Mouse (Mus musculus) heart, embryonic 12.5 days (tissue): ENCODE data around the gene Orai1. TPM values are rescaled to one million over a fixed set of nuclear protein-coding genes. Genes with fewer than 3 reads are reported as not detected.
"Not testable (repeated sequence)": the region's sequence is repeated elsewhere in the genome, so short reads cannot be mapped to it uniquely, and the experiment has no call there.

Experiments
- ATAC-seq: fragments of 200-750 bp; cut with Nextera tagmentation; 2 replicates; pipeline ENCODE4 v1.8.0; 2017; ENCODE audit warnings: moderate TSS enrichment, moderate library complexity; ENCODE audit not compliant: insufficient number of reproducible peaks, low FRiP score
- H3K27ac ChIP-seq: fragments of 300-500 bp; sonication (generic); 2 replicates; pipeline ENCODE4 v1.5.1; 2016; ENCODE audit warnings: mild to moderate bottlenecking, moderate library complexity; ENCODE audit not compliant: poor library complexity, severe bottlenecking
- H3K27me3 ChIP-seq: fragments of 300-500 bp; sonication (generic); replicated peaks from 2 replicates; pipeline ENCODE4 v1.6.1; 2016; ENCODE audit warnings: mild to moderate bottlenecking, moderate library complexity
- H3K36me3 ChIP-seq: fragments of 300-500 bp; sonication (generic); 2 replicates; pipeline ENCODE4 v1.6.1; 2016; ENCODE audit warnings: mild to moderate bottlenecking, moderate library complexity
- H3K4me1 ChIP-seq: fragments of 300-500 bp; sonication (generic); replicated peaks from 2 replicates; pipeline ENCODE4 v1.6.1; 2016; ENCODE audit warnings: mild to moderate bottlenecking
- H3K4me2 ChIP-seq: fragments of 300-500 bp; sonication (generic); 2 replicates; pipeline ENCODE4 v1.6.1; 2016; ENCODE audit warnings: mild to moderate bottlenecking, moderate library complexity
- H3K4me3 ChIP-seq: fragments of 300-500 bp; sonication (generic); 2 replicates; pipeline ENCODE4 v1.5.1; 2016; ENCODE audit warnings: mild to moderate bottlenecking
- H3K9ac ChIP-seq: fragments of 300-500 bp; sonication (generic); 2 replicates; pipeline ENCODE4 v1.6.1; 2016; ENCODE audit warnings: mild to moderate bottlenecking, moderate library complexity
- H3K9me3 ChIP-seq: fragments of 300-500 bp; sonication (generic); replicated peaks from 2 replicates; pipeline ENCODE4 v1.6.1; 2016; ENCODE audit warnings: mild to moderate bottlenecking, moderate library complexity
- WGBS: fragments of 180-500 bp; shearing (Covaris S2); methylation state at CpG from one replicate; pipeline ENCODE4 v1.1.7; 2016; 5-methylcytosine and 5-hydroxymethylcytosine counted together
- polyA plus RNA-seq: library from polyadenylated mRNA; unstranded; fragments of >200 nt; fragmentation: Nextera tagmentation; extraction: Ambion mirVana; gene quantifications from 2 replicates; pipeline ENCODE4 v1.2.1, GENCODE M21; 2016

Orai1 gene
- polyA plus RNA-seq = 22.8 and 23.3 TPM in 2 replicates

DNA sequence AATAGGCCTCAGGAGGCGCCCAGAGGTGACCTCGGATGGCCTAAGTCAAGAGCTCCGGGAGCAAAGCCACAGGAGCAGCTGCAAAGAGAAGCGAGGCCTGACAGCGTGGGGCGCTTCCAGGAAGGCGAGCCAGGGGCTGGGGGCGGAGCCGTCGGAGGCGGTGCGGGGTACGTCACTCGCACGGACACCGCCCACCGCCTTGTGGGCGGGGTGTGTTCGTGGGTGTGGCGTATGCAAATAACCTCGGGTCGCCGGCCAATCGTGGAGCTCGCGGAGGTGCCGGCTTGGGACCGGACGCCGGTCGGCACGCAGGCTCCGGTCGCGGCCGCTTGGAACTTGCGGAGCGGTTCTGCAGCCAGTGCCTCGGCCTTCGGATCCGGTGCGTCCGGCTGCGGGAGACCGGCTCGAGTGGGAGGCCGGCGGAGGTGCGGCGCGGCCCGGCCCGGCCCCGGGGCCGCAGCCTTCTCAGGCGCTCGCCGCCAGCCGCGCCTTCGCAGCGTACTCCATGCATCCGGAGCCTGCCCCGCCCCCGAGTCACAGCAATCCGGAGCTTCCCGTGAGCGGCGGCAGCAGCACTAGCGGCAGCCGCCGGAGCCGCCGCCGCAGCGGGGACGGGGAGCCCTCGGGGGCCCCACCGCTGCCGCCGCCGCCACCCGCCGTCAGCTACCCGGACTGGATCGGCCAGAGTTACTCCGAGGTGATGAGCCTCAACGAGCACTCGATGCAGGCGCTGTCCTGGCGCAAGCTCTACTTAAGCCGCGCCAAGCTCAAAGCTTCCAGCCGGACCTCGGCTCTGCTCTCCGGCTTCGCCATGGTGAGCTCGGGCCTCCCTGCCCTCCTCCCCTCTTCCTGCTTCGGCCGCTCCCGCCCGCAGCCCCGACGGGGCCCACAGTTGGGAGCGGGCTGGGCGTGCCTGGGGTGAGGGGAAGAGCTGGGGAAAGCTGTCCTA is at the start of gene Orai1:
Gene Orai1 (plus strand): TSS at position 322 of the 949 bp plus-strand sequence.
- Histone ChIP-seq H3K4me2 (peak within 1 kb of the TSS; percentile 79), H3K36me3 (peaks cover 10% of the 10 kb centered on the region), H3K27me3 (no peaks in the 10 kb centered on the region), H3K4me3 (peak within 1 kb of the TSS; percentile 82), H3K9ac (peak within 1 kb of the TSS; percentile 79), H3K4me1 (peaks cover 50% of the 10 kb centered on the region), H3K27ac (peak within 1 kb of the TSS; percentile 97), H3K9me3 (no peaks in the 10 kb centered on the region)
- under 1% methylated on average over 102 of the region's 106 CpGs for WGBS
- ATAC-seq = peak; percentile 97

DNA sequence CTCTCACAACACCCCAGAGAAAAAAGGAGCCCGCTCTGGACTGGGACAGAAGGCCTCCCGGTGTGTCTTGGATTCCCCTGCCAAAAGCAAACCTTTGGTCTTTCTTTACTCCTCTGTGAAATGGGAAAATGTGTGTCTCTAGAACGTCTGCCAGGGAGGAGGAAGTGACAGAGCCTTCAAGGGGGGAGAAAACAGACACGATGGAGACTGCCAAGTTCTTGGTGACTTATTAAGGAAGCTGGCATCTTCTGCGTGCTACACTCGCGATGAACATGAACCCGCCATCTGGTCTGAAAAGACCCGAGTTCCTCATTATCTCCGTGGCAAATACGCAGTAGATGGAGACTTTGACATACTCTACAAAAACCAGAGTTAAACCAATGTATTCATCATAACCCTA is 49.4 kb upstream of the Orai1 start:
- no peak overlapping the region for H3K4me2 ChIP-seq
- no peak overlapping the region for H3K9ac ChIP-seq
- ATAC-seq = no peak
- peaks cover 7% of the 10 kb centered on the region; the same call in 1 of the 2 replicates for H3K36me3 ChIP-seq
- H3K27ac ChIP-seq = no peak overlapping the region
- H3K9me3 ChIP-seq = no peaks in the 10 kb centered on the region
- no peak overlapping the region for H3K4me3 ChIP-seq
- no peaks in the 10 kb centered on the region for H3K27me3 ChIP-seq
- H3K4me1 ChIP-seq = peaks cover 2% of the 10 kb centered on the region; the same call in 1 of the 2 replicates
- 86% methylated on average over 11 of the region's 11 CpGs for WGBS

DNA sequence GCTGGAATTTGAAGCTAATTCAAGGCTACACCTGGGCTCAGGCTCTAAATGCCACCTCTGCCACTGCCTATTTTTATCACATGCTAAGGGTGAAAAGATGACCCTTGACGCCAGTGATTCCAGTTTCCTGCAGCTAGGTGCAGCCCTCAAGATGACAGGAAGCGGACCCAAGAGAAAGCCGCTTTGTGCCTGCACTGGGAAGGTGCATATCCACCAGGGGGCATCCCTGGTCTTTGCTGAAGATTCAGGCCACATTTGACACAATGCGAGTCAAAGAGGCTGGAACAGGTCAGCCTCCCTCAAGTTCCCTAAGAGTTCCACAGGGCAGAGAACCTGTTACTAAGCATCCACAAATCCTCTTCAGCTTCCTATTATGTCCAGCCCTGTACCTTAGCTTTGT is 46.6 kb upstream of the Orai1 start:
- Histone ChIP-seq H3K9me3 (no peaks in the 10 kb centered on the region), H3K4me2 (no peak overlapping the region), H3K27me3 (no peaks in the 10 kb centered on the region), H3K9ac (no peak overlapping the region), H3K36me3 (no peaks in the 10 kb centered on the region), H3K4me1 (no peaks in the 10 kb centered on the region), H3K27ac (no peak overlapping the region), H3K4me3 (no peak overlapping the region)
- WGBS = 26% methylated on average over 4 of the region's 4 CpGs
- ATAC-seq = 0 out of 2 replicates have a peak, but pooled peaks have one; percentile 51

DNA sequence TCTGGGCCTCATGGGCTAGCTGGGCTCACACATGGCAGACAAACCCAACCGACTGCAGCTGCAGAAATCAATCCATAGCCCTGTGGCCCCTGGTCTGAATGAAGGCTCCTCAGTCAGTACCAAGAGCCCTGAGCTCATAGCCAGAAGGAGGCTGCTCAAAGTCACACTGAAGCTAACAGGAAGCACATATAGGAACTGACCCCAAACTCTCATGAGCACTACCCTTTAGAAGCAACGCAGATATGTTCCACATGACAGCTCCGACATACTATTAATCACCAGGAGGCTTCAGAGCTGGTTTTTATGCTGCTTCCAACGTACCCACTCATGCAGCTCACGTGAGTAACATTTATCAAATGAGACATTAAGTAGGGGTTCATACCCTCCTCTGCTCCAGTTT is 44.8 kb upstream of the Orai1 start:
- Histone ChIP-seq H3K9ac (no peak overlapping the region), H3K27me3 (no peaks in the 10 kb centered on the region), H3K9me3 (no peaks in the 10 kb centered on the region), H3K4me1 (no peaks in the 10 kb centered on the region), H3K36me3 (no peaks in the 10 kb centered on the region), H3K4me3 (no peak overlapping the region), H3K4me2 (no peak overlapping the region), H3K27ac (no peak overlapping the region)
- ATAC-seq = no peak
- WGBS = 74% methylated on average over 5 of the region's 5 CpGs

DNA sequence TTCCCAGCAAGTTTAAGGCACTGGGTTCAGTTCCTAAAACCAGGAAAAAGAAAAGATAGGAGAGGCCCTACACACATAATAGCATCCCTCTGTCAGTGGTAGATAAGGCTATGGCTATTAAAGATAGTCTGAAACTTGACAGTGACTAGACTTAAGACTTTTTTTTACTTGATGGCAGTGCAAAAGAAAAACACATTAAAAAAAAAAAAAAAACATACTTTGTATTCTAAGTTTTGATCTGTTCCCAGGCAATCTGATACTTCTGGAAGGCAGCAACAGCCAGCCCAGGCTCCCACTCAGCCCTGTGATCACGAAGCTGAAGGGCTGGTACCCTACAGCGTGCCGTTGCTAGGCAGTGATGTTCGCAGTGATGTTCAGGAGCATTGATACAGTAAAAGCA is 43.4 kb upstream of the Orai1 start:
- WGBS = 82% methylated on average over 4 of the region's 4 CpGs
- H3K27ac ChIP-seq = no peak overlapping the region
- no peak overlapping the region for H3K4me3 ChIP-seq
- no peaks in the 10 kb centered on the region for H3K9me3 ChIP-seq
- no peaks in the 10 kb centered on the region for H3K4me1 ChIP-seq
- H3K36me3 ChIP-seq = peaks cover 4% of the 10 kb centered on the region; the same call in 1 of the 2 replicates
- H3K4me2 ChIP-seq = no peak overlapping the region
- H3K9ac ChIP-seq = no peak overlapping the region
- ATAC-seq = no peak
- H3K27me3 ChIP-seq = no peaks in the 10 kb centered on the region

DNA sequence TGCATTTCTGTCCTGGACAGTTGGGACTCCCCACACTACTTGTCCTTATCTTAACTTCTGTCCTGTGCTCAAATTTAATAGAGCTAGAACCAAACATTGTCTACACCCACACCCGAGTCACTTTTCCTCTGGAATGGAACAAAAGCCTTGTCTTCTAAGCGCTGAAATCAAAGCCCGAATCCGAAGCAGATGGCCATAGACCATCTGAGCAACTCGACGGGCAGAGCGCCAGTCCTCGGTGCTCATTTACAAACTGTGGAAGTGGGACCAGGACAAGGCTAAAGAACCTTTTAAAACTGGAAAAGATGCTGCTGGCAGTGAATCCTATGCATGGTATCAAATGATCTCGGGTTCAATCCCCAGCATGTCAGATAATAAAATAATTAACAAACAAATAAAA is 42.8 kb upstream of the Orai1 start:
- Histone ChIP-seq H3K9ac (no peak overlapping the region), H3K27me3 (no peaks in the 10 kb centered on the region), H3K4me2 (no peak overlapping the region), H3K36me3 (peaks cover 10% of the 10 kb centered on the region), H3K4me1 (no peaks in the 10 kb centered on the region), H3K9me3 (no peaks in the 10 kb centered on the region), H3K4me3 (no peak overlapping the region), H3K27ac (no peak overlapping the region)
- no peak for ATAC-seq
- WGBS = 81% methylated on average over 9 of the region's 9 CpGs

DNA sequence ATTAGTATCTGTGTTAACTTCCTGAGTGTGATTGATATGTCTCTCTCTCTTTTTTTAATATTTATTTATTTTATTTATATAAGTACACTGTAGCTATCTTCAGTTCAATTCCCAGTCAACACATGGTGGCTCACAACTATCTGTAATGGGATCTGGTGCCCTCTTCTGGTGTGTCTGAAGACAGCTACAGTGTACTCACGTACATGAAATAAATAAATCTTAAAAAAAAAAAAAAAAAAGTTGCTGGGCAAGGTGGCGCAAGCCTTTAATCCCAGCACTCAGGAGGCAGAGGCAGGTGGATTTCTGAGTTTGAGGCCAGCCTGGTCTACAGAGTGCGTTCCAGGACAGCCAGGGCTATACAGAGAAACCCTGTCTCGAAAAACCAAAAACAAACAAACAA is 40.2 kb upstream of the Orai1 start:
- H3K36me3 ChIP-seq = peaks cover 10% of the 10 kb centered on the region
- not testable (repeated sequence) for H3K4me3 ChIP-seq, H3K27ac ChIP-seq, H3K4me1 ChIP-seq, H3K9me3 ChIP-seq, H3K9ac ChIP-seq, H3K27me3 ChIP-seq, ATAC-seq, H3K4me2 ChIP-seq
- WGBS = 95% methylated on average over 4 of the region's 4 CpGs

DNA sequence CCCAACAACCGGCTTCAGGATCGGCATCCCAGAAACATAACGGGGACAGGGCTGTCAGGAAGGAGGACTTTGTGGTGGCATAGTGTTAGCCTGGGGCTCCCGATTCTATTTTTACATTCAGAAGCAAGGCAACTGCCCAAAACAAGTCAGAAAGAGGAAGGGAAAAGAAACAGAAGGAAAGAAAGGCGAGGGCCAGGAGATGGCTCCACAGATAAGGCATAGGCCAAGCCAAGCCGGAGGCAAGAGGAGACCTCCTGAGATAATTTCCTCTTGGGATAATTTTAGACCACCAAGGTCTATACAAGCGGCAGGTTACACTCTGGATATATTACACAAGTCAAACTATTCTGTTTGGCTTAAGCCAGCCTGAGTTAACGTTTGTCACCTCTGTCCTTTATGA is 35.9 kb upstream of the Orai1 start:
- peaks cover 10% of the 10 kb centered on the region for H3K4me1 ChIP-seq
- no peak overlapping the region for H3K9ac ChIP-seq
- H3K9me3 ChIP-seq = no peaks in the 10 kb centered on the region
- H3K4me2 ChIP-seq = no peak overlapping the region
- no peak overlapping the region for H3K4me3 ChIP-seq
- no peak overlapping the region for H3K27ac ChIP-seq
- WGBS = 48% methylated on average over 8 of the region's 8 CpGs
- no peak for ATAC-seq
- H3K36me3 ChIP-seq = peaks cover 13% of the 10 kb centered on the region
- no peaks in the 10 kb centered on the region for H3K27me3 ChIP-seq

DNA sequence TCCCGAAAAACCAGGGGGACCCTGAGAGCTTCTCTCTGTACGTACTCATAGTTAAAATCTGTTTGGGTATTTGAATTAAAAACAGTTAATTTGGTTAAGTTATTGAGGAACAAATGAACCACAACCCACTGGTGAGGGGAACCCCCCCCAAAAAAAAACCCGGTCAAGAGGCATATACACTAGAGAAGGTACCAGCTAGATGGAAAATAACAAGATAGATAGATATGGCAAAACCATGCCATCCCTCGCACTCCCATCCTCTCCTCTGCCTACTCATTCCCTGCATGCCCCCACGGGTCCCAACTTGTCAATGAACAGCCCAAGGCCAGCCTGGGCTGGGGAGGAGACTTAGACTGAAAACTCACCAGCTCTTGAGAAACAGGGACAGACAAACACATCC is 30.4 kb upstream of the Orai1 start:
- Histone ChIP-seq H3K4me2 (no peak overlapping the region), H3K4me3 (no peak overlapping the region), H3K9ac (no peak overlapping the region), H3K4me1 (peaks cover 25% of the 10 kb centered on the region), H3K36me3 (peaks cover 3% of the 10 kb centered on the region; the same call in 1 of the 2 replicates), H3K9me3 (no peaks in the 10 kb centered on the region), H3K27me3 (no peaks in the 10 kb centered on the region), H3K27ac (no peak overlapping the region)
- ATAC-seq = no peak
- WGBS = 87% methylated on average over 5 of the region's 5 CpGs

DNA sequence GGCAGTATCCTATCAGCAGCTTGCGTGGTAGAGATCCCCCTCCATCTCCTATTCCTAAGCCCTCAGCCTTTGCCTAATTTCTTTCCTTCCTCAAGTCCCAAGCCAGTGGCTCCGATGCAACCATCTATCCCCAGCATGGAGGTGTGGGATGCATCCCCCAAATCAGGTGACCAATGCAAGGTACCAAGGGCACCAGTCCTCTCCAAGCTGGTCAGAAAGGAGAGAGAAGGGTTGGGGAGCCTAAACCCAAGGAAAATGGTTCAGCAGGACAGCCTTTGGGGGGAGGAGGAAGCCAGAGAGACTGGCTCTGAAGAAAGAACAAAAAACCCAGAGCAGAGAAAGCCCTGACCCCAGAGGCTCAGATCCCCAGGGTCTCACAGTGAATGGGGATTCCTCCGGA is 29.6 kb upstream of the Orai1 start:
- no peak overlapping the region for H3K27ac ChIP-seq
- peak overlapping the region; percentile 45; the same call in 1 of the 2 replicates for H3K9ac ChIP-seq
- no peak overlapping the region for H3K4me3 ChIP-seq
- no peaks in the 10 kb centered on the region for H3K9me3 ChIP-seq
- H3K4me2 ChIP-seq = no peak overlapping the region
- H3K4me1 ChIP-seq = peaks cover 32% of the 10 kb centered on the region
- peaks cover 3% of the 10 kb centered on the region; the same call in 1 of the 2 replicates for H3K36me3 ChIP-seq
- WGBS = 63% methylated on average over 3 of the region's 3 CpGs
- no peak for ATAC-seq
- H3K27me3 ChIP-seq = no peaks in the 10 kb centered on the region

DNA sequence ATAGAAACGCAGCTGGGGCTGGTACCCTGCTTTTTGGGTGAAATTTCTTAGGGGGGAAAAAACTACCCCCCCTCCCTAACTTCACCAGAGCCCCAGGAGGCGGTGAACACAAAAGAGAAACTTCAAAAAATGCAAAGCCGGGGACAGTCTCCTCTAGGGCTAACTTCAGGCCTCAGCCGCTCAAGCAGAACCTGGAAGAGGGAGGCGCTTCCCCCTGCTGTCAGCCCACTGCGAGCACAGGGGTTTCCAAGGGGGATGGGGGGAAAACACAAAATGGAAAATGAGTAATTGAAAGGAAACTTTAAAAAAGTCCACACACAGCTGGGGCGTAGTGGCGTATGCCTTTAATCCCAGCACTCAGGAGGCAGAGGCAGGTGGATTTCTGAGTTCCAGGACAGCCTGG is 28.8 kb upstream of the Orai1 start:
- Histone ChIP-seq H3K4me1 (peaks cover 40% of the 10 kb centered on the region), H3K27me3 (no peaks in the 10 kb centered on the region), H3K27ac (no peak overlapping the region), H3K9me3 (no peaks in the 10 kb centered on the region), H3K4me2 (no peak overlapping the region; the same call in 1 of the 2 replicates), H3K36me3 (peaks cover 3% of the 10 kb centered on the region; the same call in 1 of the 2 replicates), H3K4me3 (no peak overlapping the region), H3K9ac (peak overlapping the region; percentile 45; the same call in 1 of the 2 replicates)
- no peak for ATAC-seq
- 50% methylated on average over 8 of the region's 8 CpGs for WGBS
